Mouse (Mus musculus): Measurements from ENCODE around the gene 6820408C15Rik. TPM values are rescaled to one million over a fixed set of nuclear protein-coding genes. Genes with fewer than 3 reads are reported as not detected.

The 6820408C15Rik gene
- total and polyA plus RNA-seq, 3 experiments = not detected

DNA sequence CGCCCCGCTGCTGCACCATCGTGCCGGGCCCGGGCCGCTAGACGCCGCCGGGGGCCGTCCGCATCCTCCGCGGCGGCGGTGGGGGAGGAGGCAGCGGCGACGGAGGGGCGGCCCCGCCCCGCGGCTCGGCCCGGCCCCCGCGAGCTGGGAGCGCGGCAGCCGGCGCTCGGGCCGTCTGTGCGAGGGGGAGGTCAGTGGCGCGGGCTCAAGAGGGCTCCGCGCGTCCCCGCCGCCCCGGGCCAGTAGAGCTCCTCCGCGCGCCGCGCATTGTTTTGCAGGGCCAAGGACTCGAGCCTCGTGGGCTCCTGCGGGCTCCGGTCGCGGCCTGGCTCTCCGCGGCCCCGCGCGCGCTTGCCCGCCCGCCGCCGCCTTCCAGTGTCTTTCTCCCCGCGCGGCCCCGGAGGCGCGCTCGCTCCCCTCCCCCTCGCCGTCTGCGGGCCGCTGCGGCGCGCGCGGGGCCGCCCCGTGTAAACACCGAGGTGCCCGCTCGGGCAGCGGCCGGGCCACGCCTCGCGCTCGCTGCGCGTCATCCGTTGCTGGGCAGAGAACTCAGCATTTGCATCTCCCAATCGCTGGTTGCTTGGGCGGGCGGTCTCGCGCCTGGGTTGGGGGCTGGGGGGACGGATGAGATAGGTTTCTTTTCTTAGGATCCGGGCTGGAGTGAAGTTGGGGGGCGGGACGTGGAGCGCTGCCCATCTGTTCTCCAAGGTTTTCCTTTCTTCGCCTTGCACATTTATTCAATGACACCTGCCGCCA lies 17.5 kb upstream of the 6820408C15Rik start, which contains the start of gene Sox12:
Sox12 (minus strand) TSS at position 384 of the 756 bp plus-strand sequence.
- dilution Hi-C loops (cut with MboI; ENCODE audit: extremely low pct_ligation_motif_present, extremely low pct_unique_long_range_greater_than_20kb, low sequenced_read_pairs) = no loop called here
- H3K4me1 ChIP-seq (ENCODE audit: control insufficient read depth in 1 of 2, insufficient read depth in 2 of 2) = no peaks in the 10 kb centered on the region
- DNase-seq (ENCODE audit: extremely low read depth) = peak; percentile 27
- TF ChIP-seq CHD2 (IDR thresholded peaks at IDR 0.05; ENCODE audit: low read length) (peak; percentile 88), IRF4 (IDR thresholded peaks at IDR 0.05; ENCODE audit: low read depth, low read length) (0 out of 2 replicates have a peak, but pooled peaks have one; percentile 16), EP300 (IDR thresholded peaks at IDR 0.05; ENCODE audit: low read length) (no peak), PAX5 (IDR thresholded peaks at IDR 0.05; ENCODE audit: low read length) (no peak)
- H3K4me3 ChIP-seq (replicated peaks in 1 of 3; ENCODE audit: low read depth in 2 of 3, low read length in 2 of 3, poor library complexity in 1 of 3) = peak within 1 kb of the TSS in 1 of 3 experiments; percentile 48
- no peak within 1 kb of the TSS for H3K27ac ChIP-seq (ENCODE audit: insufficient read depth, low read depth)
- H3K4me2 ChIP-seq (ENCODE audit: insufficient read depth, low read depth, poor library complexity, severe bottlenecking) = peak within 1 kb of the TSS; percentile 55
- no peaks in the 10 kb centered on the region for H3K36me3 ChIP-seq (replicated peaks in 1 of 2; ENCODE audit: control insufficient read depth in 1 of 2, insufficient read depth in 1 of 2, low read length in 1 of 2)
- H3K27me3 ChIP-seq (replicated peaks) = peaks cover 20% of the 10 kb centered on the region
- no peak within 1 kb of the TSS for H3K9ac ChIP-seq (ENCODE audit: insufficient read depth, low read depth)
- H3K9me3 ChIP-seq (replicated peaks; ENCODE audit: low read length) = peaks cover 34% of the 10 kb centered on the region
- no peaks in the 10 kb centered on the region for H3K79me2 ChIP-seq (replicated peaks; ENCODE audit: control insufficient read depth, extremely low read depth, insufficient read depth, poor library complexity, severe bottlenecking)
- in situ Hi-C loops (cut with MboI; ENCODE audit: low pct_ligation_motif_present, low pct_unique_long_range_greater_than_20kb, low sequenced_read_pairs) = no loop called here

- dilution Hi-C loops (cut with MboI; ENCODE audit: extremely low pct_ligation_motif_present, extremely low pct_unique_long_range_greater_than_20kb, low sequenced_read_pairs) = no loop called here
- H3K27ac ChIP-seq (ENCODE audit: insufficient read depth, low read depth) = no peak overlapping the region
- H3K4me1 ChIP-seq (ENCODE audit: control insufficient read depth in 1 of 2, insufficient read depth in 2 of 2) = no peaks in the 10 kb centered on the region
Measured at GRCm38 (mm10) chr2:152398691-152399090, 16.7 kb upstream of the 6820408C15Rik start.

DNA sequence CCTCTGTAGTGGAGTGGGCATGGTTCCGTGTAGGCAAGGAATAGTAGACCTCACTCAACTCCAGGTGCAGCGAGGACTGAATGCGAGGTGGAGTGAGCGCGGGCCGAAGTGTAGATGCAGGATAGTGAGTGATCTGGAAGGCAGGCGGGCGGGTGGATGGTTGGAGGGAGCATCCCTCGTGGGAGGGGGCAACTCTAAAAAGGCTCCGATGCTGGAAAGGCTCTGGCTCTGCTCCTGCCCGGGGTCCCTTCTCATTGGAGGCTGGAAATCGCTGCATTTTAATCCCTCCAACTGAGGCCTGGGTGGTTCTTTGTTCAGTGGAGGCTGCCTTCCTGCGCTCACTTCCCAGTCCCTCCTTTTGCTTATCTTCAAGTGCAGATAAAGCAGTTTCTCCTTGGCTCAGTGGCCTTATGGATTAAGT lies 16.3 kb upstream of the 6820408C15Rik start:
- Histone ChIP-seq H3K9ac (ENCODE audit: insufficient read depth, low read depth) (no peak overlapping the region), H3K27ac (ENCODE audit: insufficient read depth, low read depth) (no peak overlapping the region), H3K4me3 (replicated peaks in 1 of 3; ENCODE audit: low read depth in 2 of 3, low read length in 2 of 3, poor library complexity in 1 of 3) (no peak overlapping the region), H3K36me3 (replicated peaks in 1 of 2; ENCODE audit: control insufficient read depth in 1 of 2, insufficient read depth in 1 of 2, low read length in 1 of 2) (no peaks in the 10 kb centered on the region), H3K4me2 (ENCODE audit: insufficient read depth, low read depth, poor library complexity, severe bottlenecking) (0 out of 2 replicates have a peak overlapping the region, but pooled peaks have one; percentile 55), H3K4me1 (ENCODE audit: control insufficient read depth in 1 of 2, insufficient read depth in 2 of 2) (no peaks in the 10 kb centered on the region), H3K27me3 (replicated peaks) (peaks cover 15% of the 10 kb centered on the region), H3K79me2 (replicated peaks; ENCODE audit: control insufficient read depth, extremely low read depth, insufficient read depth, poor library complexity, severe bottlenecking) (no peaks in the 10 kb centered on the region), H3K9me3 (replicated peaks; ENCODE audit: low read length) (peaks cover 34% of the 10 kb centered on the region)
- dilution Hi-C loops (cut with MboI; ENCODE audit: extremely low pct_ligation_motif_present, extremely low pct_unique_long_range_greater_than_20kb, low sequenced_read_pairs) (no loop called here), in situ Hi-C loops (cut with MboI; ENCODE audit: low pct_ligation_motif_present, low pct_unique_long_range_greater_than_20kb, low sequenced_read_pairs) (no loop called here)
- TF ChIP-seq TBP (conservative IDR thresholded peaks at IDR 0.05; ENCODE audit: low read depth, low read length) = no peak
- no peak for DNase-seq (ENCODE audit: extremely low read depth)

More at GRCm38 (mm10) chr2:152398691-152399090, 16.7 kb upstream of the 6820408C15Rik start:
- TF ChIP-seq BHLHE40 (IDR thresholded peaks at IDR 0.05; ENCODE audit: low read depth, low read length) (peak; percentile 50), IRF4 (IDR thresholded peaks at IDR 0.05; ENCODE audit: low read depth, low read length) (no peak)
- peaks cover 15% of the 10 kb centered on the region for H3K27me3 ChIP-seq (replicated peaks)
- in situ Hi-C loops (cut with MboI; ENCODE audit: low pct_ligation_motif_present, low pct_unique_long_range_greater_than_20kb, low sequenced_read_pairs) = no loop called here
- H3K4me3 ChIP-seq (replicated peaks in 1 of 3; ENCODE audit: low read depth in 2 of 3, low read length in 2 of 3, poor library complexity in 1 of 3) = peak overlapping the region in 1 of 3 experiments; percentile 11
- H3K79me2 ChIP-seq (replicated peaks; ENCODE audit: control insufficient read depth, extremely low read depth, insufficient read depth, poor library complexity, severe bottlenecking) = no peaks in the 10 kb centered on the region
- no peak overlapping the region for H3K9ac ChIP-seq (ENCODE audit: insufficient read depth, low read depth)
- no peaks in the 10 kb centered on the region for H3K36me3 ChIP-seq (replicated peaks in 1 of 2; ENCODE audit: control insufficient read depth in 1 of 2, insufficient read depth in 1 of 2, low read length in 1 of 2)
- H3K4me2 ChIP-seq (ENCODE audit: insufficient read depth, low read depth, poor library complexity, severe bottlenecking) = peak overlapping the region; percentile 55
- peaks cover 34% of the 10 kb centered on the region for H3K9me3 ChIP-seq (replicated peaks; ENCODE audit: low read length)
- DNase-seq (ENCODE audit: extremely low read depth) = no peak

All from CH12.LX (cell line).